Mouse (Mus musculus): ENCODE results near the gene 1700025G04Rik.

GRCm38 (mm10) chr1:151986024-151986778 is 103.7 kb downstream of the 1700025G04Rik start:
- TF ChIP-seq CTCF (IDR thresholded peaks at IDR 0.05; ENCODE audit: insufficient read depth, low read length) (no peak), POLR2A (IDR thresholded peaks at IDR 0.05; ENCODE audit: borderline replicate concordance, extremely low read depth, low read depth, low read length) (no peak)
